Mouse (Mus musculus): ENCODE data around the gene Plxdc1. TPM values are rescaled to one million over a fixed set of nuclear protein-coding genes. Genes with fewer than 3 reads are reported as not detected.

Gene Plxdc1
- total RNA-seq, 2 experiments from 2014 or later, result 3.4 to 7.2 TPM

GRCm38 (mm10) chr11:98016824-98017223 is 30.6 kb upstream of the Plxdc1 start:
- no peak for DNase-seq

GRCm38 (mm10) chr11:98016177-98016576 is 29.9 kb upstream of the Plxdc1 start:
- no peak for DNase-seq

DNA sequence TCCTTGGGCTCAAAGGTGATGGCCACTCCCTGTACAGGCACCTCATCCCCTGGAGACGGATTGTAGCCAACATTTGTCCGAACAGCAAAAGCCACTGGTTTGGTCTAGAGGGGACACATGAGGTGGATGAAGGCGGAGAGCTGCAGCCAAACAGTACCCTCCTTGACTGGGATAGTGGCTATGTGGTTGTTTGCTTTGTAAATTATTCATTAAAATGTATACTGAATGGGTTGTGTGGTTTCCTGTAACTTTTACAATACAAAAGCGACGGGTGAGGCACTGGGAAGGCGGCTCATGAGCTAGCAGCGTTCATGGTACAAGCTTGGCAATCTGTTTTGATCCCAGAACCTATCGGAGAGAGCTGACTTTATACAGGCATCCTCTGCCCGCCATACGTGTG is 26.6 kb upstream of the Plxdc1 start:
- DNase-seq, result no peak

GRCm38 (mm10) chr11:98011716-98012115 is 25.5 kb upstream of the Plxdc1 start:
- no peak for DNase-seq

- no peak for DNase-seq
These were observed 21.8 kb upstream of the Plxdc1 start for GRCm38 (mm10) chr11:98008087-98008486.

DNA sequence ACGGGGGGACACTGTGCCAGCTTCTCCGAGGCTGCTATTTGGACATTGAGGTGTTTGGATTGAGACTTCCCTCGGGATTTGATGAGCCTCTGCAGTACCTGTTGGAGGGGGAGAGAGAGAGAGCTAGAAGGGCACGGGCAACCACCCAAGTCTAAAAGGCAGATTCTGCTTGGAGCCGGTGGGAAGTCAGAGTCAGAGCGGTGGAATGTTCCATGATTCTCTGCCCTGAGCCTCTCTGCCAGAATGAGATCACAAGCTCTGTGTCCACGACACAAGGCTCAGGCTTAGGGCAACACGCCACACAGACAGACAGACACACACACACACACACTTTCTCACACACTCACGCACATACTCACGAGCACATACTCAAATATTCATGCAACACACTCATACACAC is 19.4 kb upstream of the Plxdc1 start:
- peak; percentile 57 for DNase-seq

GRCm38 (mm10) chr11:98005076-98005475 is 18.8 kb upstream of the Plxdc1 start:
- no peak for DNase-seq

- no peak for DNase-seq
These were observed 17.9 kb upstream of the Plxdc1 start for GRCm38 (mm10) chr11:98004161-98004560.

GRCm38 (mm10) chr11:98003171-98003671 is 17.0 kb upstream of the Plxdc1 start:
- no peak for DNase-seq

- DNase-seq, result peak; percentile 86
These were observed 16.4 kb upstream of the Plxdc1 start for GRCm38 (mm10) chr11:98002627-98003026.

DNA sequence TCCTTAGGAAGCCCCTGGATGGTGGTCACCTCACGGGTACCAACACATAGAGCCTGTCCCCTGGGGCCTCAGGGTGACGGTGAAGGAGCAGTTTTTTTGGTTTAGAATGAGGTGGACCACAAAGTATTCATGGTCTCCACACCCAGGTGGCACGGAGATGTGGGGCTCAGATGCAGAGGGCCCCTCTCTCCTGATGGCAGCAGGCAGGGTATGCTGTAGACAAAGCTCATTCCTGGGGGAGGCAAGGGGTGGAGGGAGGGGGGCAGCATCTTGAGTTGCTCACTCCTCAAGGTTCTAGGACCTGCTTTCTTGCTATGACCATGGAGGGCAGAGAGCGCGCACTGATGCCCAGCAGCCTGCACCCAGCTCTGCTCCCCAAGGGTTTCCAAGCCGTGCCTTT is 15.7 kb upstream of the Plxdc1 start:
- no peak for DNase-seq

- no peak for DNase-seq
These were observed 15.1 kb upstream of the Plxdc1 start for GRCm38 (mm10) chr11:98001351-98001824.

GRCm38 (mm10) chr11:98000378-98001140 is 14.3 kb upstream of the Plxdc1 start:
- no peak for DNase-seq

DNA sequence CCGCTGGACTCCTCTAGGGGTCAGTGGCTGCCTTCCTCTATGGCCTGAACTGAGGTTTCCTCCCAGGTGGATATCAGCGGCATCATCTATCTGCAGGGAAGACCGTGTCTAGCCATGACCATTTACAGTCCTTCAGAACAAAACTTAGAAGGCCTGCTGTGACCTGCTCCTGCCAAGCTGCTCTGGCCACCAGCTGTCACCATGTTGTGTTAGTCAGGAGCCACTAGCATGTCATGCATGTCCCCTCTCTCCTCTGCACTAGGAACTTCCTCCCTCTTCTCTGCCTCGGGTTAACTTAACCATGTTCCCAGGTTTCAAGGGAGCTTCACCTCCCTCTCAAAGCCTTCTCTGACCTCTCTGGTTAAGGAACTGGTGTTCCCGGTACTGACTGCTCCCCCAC is 13.5 kb upstream of the Plxdc1 start:
- DNase-seq, result no peak

GRCm38 (mm10) chr11:97998898-97999608 is 12.8 kb upstream of the Plxdc1 start:
- DNase-seq, result no peak

DNA sequence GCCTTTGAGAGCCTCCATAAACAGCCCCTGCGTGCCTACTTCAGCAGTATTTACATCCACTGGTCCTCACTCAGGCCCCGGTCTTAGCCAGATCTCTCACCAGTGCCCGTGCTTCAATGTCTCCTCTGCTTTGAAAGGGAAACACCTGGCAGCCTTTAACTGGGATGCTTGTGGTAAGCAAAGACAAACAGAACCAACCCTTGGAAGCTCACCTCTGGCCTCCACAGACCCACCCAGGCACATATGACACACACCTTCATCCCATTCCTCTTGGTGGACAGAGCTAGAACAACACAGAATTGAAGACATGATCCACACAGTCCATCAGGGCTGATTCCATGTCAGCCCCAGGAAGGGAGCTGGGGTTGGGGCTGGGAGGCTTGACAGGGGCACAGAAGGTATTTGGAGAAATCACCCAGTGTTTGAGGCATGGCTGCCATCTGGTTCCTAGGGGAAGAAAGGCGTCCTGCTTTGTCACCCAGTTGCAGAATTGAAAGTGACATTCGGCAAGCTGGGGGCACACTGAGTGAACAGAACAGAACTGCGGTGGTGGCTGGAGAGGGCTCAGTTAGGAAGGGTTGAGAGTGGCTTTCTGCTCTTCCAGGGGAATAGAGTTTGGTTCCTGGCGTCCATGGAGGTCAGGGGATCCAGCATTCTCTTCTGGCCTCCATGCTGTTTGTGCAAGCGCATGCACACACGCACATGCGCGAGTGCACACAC is 12.0 kb upstream of the Plxdc1 start:
- DNase-seq, result no peak

DNA sequence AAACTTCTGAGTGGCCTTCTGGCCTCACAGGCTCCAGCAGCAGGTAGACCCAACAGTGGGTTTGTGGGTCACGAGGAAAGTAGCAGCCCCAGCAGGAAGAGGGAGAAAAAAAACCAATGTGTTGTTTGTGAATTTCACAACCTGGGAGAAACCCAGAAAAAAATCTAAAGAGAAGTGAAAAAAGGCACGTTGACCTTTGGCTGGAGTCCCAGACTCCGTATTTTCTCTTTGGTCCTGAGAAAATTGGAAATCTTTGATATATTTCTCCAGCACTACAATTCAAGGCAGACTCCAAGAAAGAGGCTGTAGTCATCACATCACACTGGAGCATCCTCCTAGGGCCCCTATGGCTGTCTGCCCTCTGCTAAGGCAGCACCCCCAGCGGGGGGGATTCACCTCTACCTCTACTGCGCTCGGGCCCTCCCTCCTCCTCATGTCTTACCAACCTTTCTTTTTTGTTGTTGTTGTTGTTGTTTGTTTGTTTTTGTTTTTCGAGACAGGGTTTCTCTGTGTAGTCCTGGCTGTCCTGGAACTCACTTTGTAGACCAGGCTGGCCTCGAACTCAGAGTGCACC is 11.2 kb upstream of the Plxdc1 start:
- no peak for DNase-seq

GRCm38 (mm10) chr11:97996691-97997090 is 10.4 kb upstream of the Plxdc1 start:
- no peak for DNase-seq

GRCm38 (mm10) chr11:97995564-97996288 is 9.5 kb upstream of the Plxdc1 start, which contains the start of gene Arl5c:
Gene Arl5c, minus strand, starts transcription at chr11:97996181.
- DNase-seq, result peak; percentile 56

GRCm38 (mm10) chr11:97994539-97995100 is 8.4 kb upstream of the Plxdc1 start:
- peak; percentile 89 for DNase-seq

- peak; percentile 92 for DNase-seq
These were observed 2.4 kb upstream of the Plxdc1 start for GRCm38 (mm10) chr11:97988530-97989096.

All from adrenal gland, postnatal 10 days (tissue).